Mouse (Mus musculus) Patski (cell line): ENCODE measurements at regions not wholly inside any gene's neighbourhood (a gene's known extent, or its start where the extent isn't known, plus 50 kb on each side); places are given as distances from the start of the nearest gene placed in this dataset.

Experiments
- ATAC-seq: fragments of 100-300 bp; one replicate; pipeline ENCODE4 v1.8.0; 2021
- CTCF ChIA-PET: fragments of 350-600 bp; sonication (Branson Sonifier 250); formaldehyde crosslinking; loops from one replicate; lab custom pipeline; 2022; ENCODE audit warnings: inconsistent platforms; lab: Charles Lee
- POLR2A ChIA-PET: fragments of 350-600 bp; sonication (Branson Sonifier 250); formaldehyde crosslinking; loops from one replicate; lab custom pipeline; 2022; ENCODE audit warnings: antibody characterized with exemption, inconsistent platforms; lab: Charles Lee
- DNase-seq: peaks from one replicate; pipeline ENCODE4 v3.0.0-alpha.2; 2011; ENCODE audit warnings: low read depth, low spot score
- H3K27me3 ChIP-seq: fragments of 371-371 bp; one replicate; pipeline ENCODE4 v1.5.1; 2021
- CTCF ChIP-seq: fragments of 100-300 bp; IDR thresholded peaks from one replicate; pipeline ENCODE4 v1.5.1; 2021
- in situ Hi-C: fragments of 300-500 bp; cut with MboI; formaldehyde crosslinking; loops from 3 replicates; pipeline ENCODE4 v1.11.1; 2018; ENCODE audit warnings: low pct_unique_long_range_greater_than_20kb, mixed read lengths

GRCm38 (mm10) chr3:21961091-21961490, 115.4 kb upstream of the Tbl1xr1 start:
- H3K27me3 ChIP-seq, result no peaks in the 10 kb centered on the region
- no peak for TF ChIP-seq CTCF
- DNase-seq (no peak), ATAC-seq (no peak)
- POLR2A ChIA-PET, result no interaction called here
- CTCF ChIA-PET, result interaction anchor here (1.0 to 1.5 kb wide), 4 partner anchors 11 to 19 kb away, joined by 3 to 5 read pairs (median 4); no protein-coding TSS in a partner anchor
- in situ Hi-C loops, result no loop called here

DNA sequence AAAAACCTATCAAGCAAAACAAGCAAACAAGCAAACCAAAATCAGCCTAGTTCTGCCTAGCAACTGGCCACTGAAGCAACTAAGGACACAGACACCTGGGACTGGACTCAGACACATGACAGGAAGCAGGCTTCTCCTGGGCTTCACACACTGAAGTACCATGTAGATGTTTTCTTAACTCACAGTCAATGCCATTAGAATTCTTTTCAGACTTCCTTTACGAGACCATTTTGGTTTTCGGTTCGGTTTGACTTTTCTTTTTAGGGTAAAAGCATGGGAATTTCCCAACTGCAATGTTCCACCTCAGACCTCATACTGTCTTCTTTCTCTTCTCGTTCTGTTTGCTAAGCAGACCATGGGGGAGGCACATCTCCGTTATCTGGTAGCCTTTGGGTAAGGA, 114.7 kb upstream of the Tbl1xr1 start:
- no peaks in the 10 kb centered on the region for H3K27me3 ChIP-seq
- in situ Hi-C loops, result no loop called here
- no peak for ATAC-seq
- DNase-seq, result no peak
- ChIA-PET POLR2A (no interaction called here), CTCF (interaction anchor here (0.9 to 4.5 kb wide), 9 partner anchors 10 to 243 kb away, joined by 3 to 29 read pairs (median 3); no protein-coding TSS in a partner anchor)
- TF ChIP-seq CTCF, result no peak

DNA sequence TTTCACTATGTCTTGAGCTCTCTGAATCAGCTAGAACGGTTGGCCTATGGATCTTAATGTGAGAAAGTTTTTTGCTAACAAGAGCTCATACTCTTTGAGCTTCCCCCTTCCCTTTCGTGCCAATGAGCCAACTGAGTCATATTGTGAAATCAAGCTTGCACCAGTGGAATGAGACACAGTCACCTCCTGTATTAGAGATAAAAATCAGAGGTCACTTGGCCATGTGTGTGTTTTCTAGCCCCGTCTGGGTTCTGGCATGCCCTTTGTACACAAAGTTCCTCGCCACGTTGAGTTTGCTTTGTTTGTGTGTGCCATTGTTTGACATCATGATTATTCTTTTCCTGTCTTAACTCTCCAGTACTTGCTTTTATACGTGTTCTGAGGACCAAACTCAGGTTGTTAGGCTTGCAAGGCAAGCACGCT, 114.1 kb upstream of the Tbl1xr1 start:
- TF ChIP-seq CTCF, result no peak
- H3K27me3 ChIP-seq, result no peaks in the 10 kb centered on the region
- ATAC-seq (no peak), DNase-seq (no peak)
- in situ Hi-C loops, result no loop called here
- ChIA-PET CTCF (interaction anchor here (0.7 to 4.5 kb wide), 9 partner anchors 10 to 242 kb away, joined by 3 to 29 read pairs (median 3); no protein-coding TSS in a partner anchor), POLR2A (interaction anchor here (0.5 to 0.6 kb wide), 2 partner anchors 12 to 141 kb away, joined by 4 to 10 read pairs; no protein-coding TSS in a partner anchor)

- TF ChIP-seq CTCF, result no peak
- ChIA-PET POLR2A (interaction anchor here (1.1 to 1.2 kb wide), 2 partner anchors 10 to 27 kb away, joined by 3 to 4 read pairs; no protein-coding TSS in a partner anchor), CTCF (interaction anchor here (0.7 to 4.5 kb wide), 10 partner anchors 11 to 241 kb away, joined by 3 to 29 read pairs (median 3); no protein-coding TSS in a partner anchor)
- DNase-seq (no peak), ATAC-seq (peak; percentile 63)
- in situ Hi-C loops, result no loop called here
- H3K27me3 ChIP-seq, result no peaks in the 10 kb centered on the region
These were observed 113.3 kb upstream of the Tbl1xr1 start for GRCm38 (mm10) chr3:21962921-21963732.

DNA sequence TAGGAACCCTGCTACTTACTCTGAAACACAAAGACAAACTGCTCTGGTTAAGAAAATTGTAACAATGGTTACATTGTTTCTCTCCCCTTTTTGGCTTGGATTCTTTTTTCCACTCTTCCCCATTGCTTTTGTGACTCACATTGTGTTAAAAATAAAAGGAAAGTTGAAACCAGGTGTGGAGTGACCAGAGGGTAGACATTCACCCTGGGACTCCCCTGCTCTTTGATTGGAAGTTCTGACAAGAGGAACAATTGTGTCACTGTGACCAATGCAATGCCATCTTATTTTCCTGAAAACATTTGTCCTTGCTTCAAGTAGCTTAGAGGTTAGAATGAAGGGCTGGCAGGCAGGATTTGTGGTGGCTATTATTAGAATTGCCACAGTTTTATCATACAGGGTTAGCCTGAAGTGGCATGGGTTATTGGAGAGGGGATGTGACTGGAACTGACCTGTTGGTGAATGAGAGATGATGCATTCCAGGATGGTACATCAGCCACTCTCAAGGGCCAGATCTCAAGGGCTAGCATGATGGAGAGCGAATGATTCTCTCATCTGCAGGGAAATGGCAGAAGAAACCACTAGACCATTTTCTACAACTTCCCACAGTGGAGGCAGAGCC, 112.6 kb upstream of the Tbl1xr1 start:
- in situ Hi-C loops, result no loop called here
- POLR2A ChIA-PET, result interaction anchor here (1.1 to 1.2 kb wide), 2 partner anchors 11 to 27 kb away, joined by 3 to 4 read pairs; no protein-coding TSS in a partner anchor
- peak; percentile 7 for TF ChIP-seq CTCF
- peak; percentile 9 for ATAC-seq
- CTCF ChIA-PET, result interaction anchor here (0.7 to 4.5 kb wide), 6 partner anchors 11 to 138 kb away, joined by 3 to 29 read pairs (median 8); no protein-coding TSS in a partner anchor
- no peaks in the 10 kb centered on the region for H3K27me3 ChIP-seq
- DNase-seq, result no peak

- H3K27me3 ChIP-seq, result no peaks in the 10 kb centered on the region
- in situ Hi-C loops, result no loop called here
- DNase-seq (no peak), ATAC-seq (no peak)
- CTCF ChIA-PET, result interaction anchor here (0.7 to 4.5 kb wide), 8 partner anchors 10 to 139 kb away, joined by 3 to 29 read pairs (median 4); no protein-coding TSS in a partner anchor
- POLR2A ChIA-PET, result interaction anchor here (0.7 to 1.2 kb wide), 3 partner anchors 11 to 28 kb away, joined by 3 to 4 read pairs (median 3); no protein-coding TSS in a partner anchor
- no peak for TF ChIP-seq CTCF
These were observed 112.0 kb upstream of the Tbl1xr1 start for GRCm38 (mm10) chr3:21964438-21964837.

DNA sequence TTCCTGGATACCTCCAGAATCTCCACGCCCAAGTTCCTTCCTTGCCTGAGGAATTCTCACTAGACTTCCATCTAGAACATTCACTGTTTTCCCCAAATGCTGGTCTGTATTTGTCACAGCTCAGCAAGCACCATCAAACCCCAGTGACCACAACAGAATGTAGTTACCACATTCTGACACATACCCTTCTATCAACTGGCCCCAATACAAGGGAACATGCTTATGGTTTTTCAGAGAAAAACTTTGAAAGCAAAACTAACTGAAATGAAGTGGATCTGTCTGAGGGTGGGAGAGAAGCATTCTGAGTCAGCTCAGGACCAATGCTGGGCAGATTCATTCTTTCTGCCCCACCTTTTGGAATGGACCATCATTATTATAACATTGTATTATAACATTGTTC, 110.9 kb upstream of the Tbl1xr1 start:
- ChIA-PET CTCF (interaction anchor here (0.9 to 4.5 kb wide), 11 partner anchors 9 to 178 kb away, joined by 3 to 29 read pairs (median 3); no protein-coding TSS in a partner anchor), POLR2A (interaction anchor here (0.6 to 1.3 kb wide), 4 partner anchors 12 to 329 kb away, joined by 3 to 5 read pairs (median 3); no protein-coding TSS in a partner anchor)
- no peaks in the 10 kb centered on the region for H3K27me3 ChIP-seq
- in situ Hi-C loops, result no loop called here
- ATAC-seq (peak; percentile 23), DNase-seq (no peak)
- no peak for TF ChIP-seq CTCF

DNA sequence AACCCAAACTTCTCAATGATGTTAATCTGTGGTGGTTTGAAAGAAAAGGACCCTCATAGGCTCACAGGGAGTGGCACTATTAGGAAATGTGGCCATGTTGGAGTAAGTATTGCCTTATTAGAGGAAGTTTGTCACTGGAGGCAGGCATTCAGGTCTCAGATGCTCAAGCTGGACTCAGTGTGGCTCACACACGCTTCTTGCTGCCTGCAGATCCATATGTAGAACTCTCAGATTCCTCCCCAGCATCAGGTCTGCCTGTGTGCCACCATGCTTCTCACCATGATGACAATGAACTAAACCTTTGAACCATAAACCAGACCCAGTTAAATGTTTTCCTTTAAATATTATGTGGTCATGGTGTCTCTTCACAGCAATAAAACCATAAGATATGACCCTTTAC, 104.7 kb upstream of the Tbl1xr1 start:
- no peaks in the 10 kb centered on the region for H3K27me3 ChIP-seq
- ChIA-PET CTCF (interaction anchor here (1.2 to 5.1 kb wide), 4 partner anchors 8 to 173 kb away, joined by 3 to 29 read pairs (median 4); no protein-coding TSS in a partner anchor), POLR2A (no interaction called here)
- ATAC-seq (no peak), DNase-seq (no peak)
- TF ChIP-seq CTCF, result no peak
- in situ Hi-C loops, result no loop called here

GRCm38 (mm10) chr3:21973153-21973552, 103.3 kb upstream of the Tbl1xr1 start:
- H3K27me3 ChIP-seq, result no peaks in the 10 kb centered on the region
- in situ Hi-C loops, result no loop called here
- POLR2A ChIA-PET, result interaction anchor here (0.5 kb wide), 1 partner anchor 167 kb away, joined by 3 read pairs; no protein-coding TSS in a partner anchor
- ATAC-seq, result no peak
- CTCF ChIA-PET, result interaction anchor here (2.2 to 5.1 kb wide), 2 partner anchors 9 to 12 kb away, joined by 5 to 29 read pairs; no protein-coding TSS in a partner anchor
- TF ChIP-seq CTCF, result no peak
- DNase-seq, result no peak

- CTCF ChIA-PET, result interaction anchor here (0.7 to 5.1 kb wide), 4 partner anchors 9 to 12 kb away, joined by 3 to 29 read pairs (median 6); no protein-coding TSS in a partner anchor
- H3K27me3 ChIP-seq, result no peaks in the 10 kb centered on the region
- DNase-seq (no peak), ATAC-seq (no peak)
- POLR2A ChIA-PET, result interaction anchor here (0.5 kb wide), 1 partner anchor 167 kb away, joined by 3 read pairs; no protein-coding TSS in a partner anchor
- no peak for TF ChIP-seq CTCF
- in situ Hi-C loops, result no loop called here
These were observed 102.8 kb upstream of the Tbl1xr1 start for GRCm38 (mm10) chr3:21973681-21974080.
